Mouse (Mus musculus) ES-E14 (cell line): Measurements from ENCODE around the gene Cdnf.

ENCODE experiments used
- CHD2 ChIP-seq: IDR thresholded peaks from 2 replicates; pipeline ENCODE4 v1.6.1; 2014; ENCODE audit warnings: mild to moderate bottlenecking, low read depth, low read length, inconsistent platforms
- HCFC1 ChIP-seq: IDR thresholded peaks from 2 replicates; pipeline ENCODE4 v1.6.1; 2012; ENCODE audit warnings: low read length, inconsistent platforms, borderline replicate concordance; ENCODE audit not compliant: insufficient read depth
- MAFK ChIP-seq: IDR thresholded peaks from 2 replicates; pipeline ENCODE4 v1.6.1; 2014; ENCODE audit warnings: mild to moderate bottlenecking, low read depth, low read length, inconsistent platforms; ENCODE audit not compliant: insufficient read depth
- ZC3H11A ChIP-seq: IDR thresholded peaks from 2 replicates; pipeline ENCODE4 v1.6.1; 2012; ENCODE audit warnings: low read depth, mild to moderate bottlenecking, inconsistent platforms, low read length, borderline replicate concordance
- ZNF384 ChIP-seq: IDR thresholded peaks from 2 replicates; pipeline ENCODE4 v1.6.1; 2012; ENCODE audit warnings: low read depth, low read length, inconsistent platforms

DNA sequence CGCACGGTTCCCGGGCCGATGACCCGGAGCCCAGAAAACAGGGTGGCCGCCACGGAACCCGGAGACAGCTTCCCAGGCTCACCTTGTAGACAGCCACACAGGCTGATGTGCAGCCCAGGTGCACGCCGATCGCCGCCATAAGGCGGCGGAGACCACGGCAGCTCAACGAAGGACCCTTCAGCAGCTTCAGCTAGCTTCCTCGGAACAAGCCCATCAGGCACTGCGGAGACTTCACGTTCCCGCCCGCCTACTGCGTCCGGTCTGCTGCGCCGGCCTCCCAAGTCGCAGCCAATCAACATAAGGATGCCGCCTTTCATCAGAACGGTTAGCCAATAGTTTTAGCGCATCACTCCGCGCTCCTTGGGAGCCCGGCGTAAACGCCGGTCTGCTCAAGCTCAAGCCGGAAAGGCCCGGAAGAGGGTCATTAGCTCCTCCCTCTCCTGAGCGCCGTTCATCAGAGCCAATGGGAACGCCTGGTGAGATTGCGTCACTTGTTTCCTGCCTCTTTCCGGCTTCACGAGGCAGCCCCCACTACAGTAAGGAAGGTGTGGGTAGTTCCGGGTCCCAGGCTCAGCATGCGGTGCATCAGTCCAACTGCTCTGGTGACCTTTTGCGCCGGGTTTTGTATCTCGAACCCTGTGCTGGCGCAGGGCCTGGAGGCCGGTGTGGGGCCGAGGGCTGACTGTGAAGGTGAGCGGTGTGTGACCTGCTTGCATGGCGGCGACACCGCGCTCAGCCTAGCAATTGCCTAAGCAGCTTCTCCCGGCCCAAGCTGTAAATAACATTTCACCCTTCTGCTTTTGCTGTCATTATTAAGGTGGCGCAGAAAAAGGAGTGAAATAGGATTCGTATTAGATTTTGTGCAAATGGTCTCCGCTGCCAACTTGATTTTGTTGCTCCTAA, at the start of gene Cdnf, which contains the start of the genes Gm45902 and Hspa14:
- TF ChIP-seq ZC3H11A (no peak), ZNF384 (no peak), MAFK (no peak), CHD2 (peak; percentile 75; the same call in 1 of the 2 replicates), HCFC1 (0 out of 2 replicates have a peak, but pooled peaks have one; percentile 12)
